Mouse (Mus musculus) spleen, adult 2 months (tissue): ENCODE results near the gene Fam171a1. TPM values are rescaled to one million over a fixed set of nuclear protein-coding genes. Genes with fewer than 3 reads are reported as not detected.
A peak's percentile ranks its signal among the peaks of the same experiment; 100 is the strongest.
"Not testable (repeated sequence)": the region's sequence is repeated elsewhere in the genome, so short reads cannot be mapped to it uniquely, and the experiment has no call there.

Source experiments
- DNase-seq, 2 experiments: peaks; one replicate each; pipeline versions ENCODE4 v3.0.0 to v3.0.0-alpha.2; 2012 to 2021; ENCODE audit warnings: low spot score in 2 of 2, low read depth in 1 of 2
- H3K27ac ChIP-seq: fragments of 200-500 bp; 2 replicates; pipeline ENCODE4 v1.5.1; 2012; ENCODE audit warnings: low read length, inconsistent platforms; ENCODE audit not compliant: insufficient read depth
- H3K27me3 ChIP-seq: fragments of 200-500 bp; 2 replicates; pipeline ENCODE4 v1.6.1; 2012; ENCODE audit warnings: mild to moderate bottlenecking, moderate library complexity, low read length, inconsistent platforms; ENCODE audit not compliant: control insufficient read depth, insufficient read depth
- H3K36me3 ChIP-seq: fragments of 200-500 bp; 2 replicates; pipeline ENCODE4 v1.6.1; 2012; ENCODE audit warnings: mild to moderate bottlenecking, low read length, inconsistent platforms; ENCODE audit not compliant: control insufficient read depth, insufficient read depth
- H3K4me1 ChIP-seq: fragments of 200-500 bp; 2 replicates; pipeline ENCODE4 v1.6.1; 2011; ENCODE audit warnings: inconsistent platforms; ENCODE audit not compliant: control insufficient read depth, insufficient read depth, insufficient read length
- H3K4me3 ChIP-seq: fragments of 200-500 bp; 2 replicates; pipeline ENCODE4 v1.5.1; 2011; ENCODE audit warnings: mild to moderate bottlenecking, inconsistent platforms; ENCODE audit not compliant: insufficient read depth, insufficient read length; ENCODE audit errors: extremely low read depth
- CTCF ChIP-seq: fragments of 200-500 bp; IDR thresholded peaks from 2 replicates; pipeline ENCODE4 v1.5.1; 2011; ENCODE audit warnings: mild to moderate bottlenecking, inconsistent platforms; ENCODE audit not compliant: insufficient read depth, insufficient read length, insufficient replicate concordance; ENCODE audit errors: extremely low read depth
- POLR2A ChIP-seq: fragments of 200-500 bp; IDR thresholded peaks from 2 replicates; pipeline ENCODE4 v1.6.1; 2011; ENCODE audit warnings: low read depth, low read length, inconsistent platforms
- WGBS: fragments of 180-500 bp; shearing (Covaris S2); methylation state at CpG from one replicate; pipeline ENCODE4 v1.1.7; 2018; 5-methylcytosine and 5-hydroxymethylcytosine counted together
- polyA plus RNA-seq: library from polyadenylated mRNA; depleted of rRNA; stranded (reverse); fragments of >200 nt; gene quantifications from 2 replicates; pipeline ENCODE4 v1.2.3, GENCODE M21; 2012; rRNA removed

Fam171a1 gene
- 4.5 and 4.6 TPM in 2 replicates for polyA plus RNA-seq

GRCm38 (mm10) chr2:3113866-3114265, at the start of gene Fam171a1:
Fam171a1 (plus strand) TSS chr2:3114224.
- Histone ChIP-seq H3K36me3 (no peaks in the 10 kb centered on the region), H3K27ac (peak within 1 kb of the TSS; percentile 35; the same call in 1 of the 2 replicates), H3K4me3 (no peak within 1 kb of the TSS), H3K4me1 (peaks cover 6% of the 10 kb centered on the region; the same call in 1 of the 2 replicates), H3K27me3 (peaks cover 7% of the 10 kb centered on the region; the same call in 1 of the 2 replicates)
- no peak for DNase-seq
- no peak for TF ChIP-seq POLR2A
- no peak for TF ChIP-seq CTCF
- WGBS = 84% methylated on average over 4 of the region's 4 CpGs

- Histone ChIP-seq H3K4me1 (no peaks in the 10 kb centered on the region), H3K27ac (no peak overlapping the region), H3K4me3 (no peak overlapping the region), H3K36me3 (no peaks in the 10 kb centered on the region), H3K27me3 (no peaks in the 10 kb centered on the region)
- TF ChIP-seq POLR2A (no peak), CTCF (no peak)
- DNase-seq = no peak
- 54% methylated on average over 1 of the region's 1 CpGs for WGBS
Measured at GRCm38 (mm10) chr2:3069140-3069539, 44.9 kb upstream of the Fam171a1 start.

DNA sequence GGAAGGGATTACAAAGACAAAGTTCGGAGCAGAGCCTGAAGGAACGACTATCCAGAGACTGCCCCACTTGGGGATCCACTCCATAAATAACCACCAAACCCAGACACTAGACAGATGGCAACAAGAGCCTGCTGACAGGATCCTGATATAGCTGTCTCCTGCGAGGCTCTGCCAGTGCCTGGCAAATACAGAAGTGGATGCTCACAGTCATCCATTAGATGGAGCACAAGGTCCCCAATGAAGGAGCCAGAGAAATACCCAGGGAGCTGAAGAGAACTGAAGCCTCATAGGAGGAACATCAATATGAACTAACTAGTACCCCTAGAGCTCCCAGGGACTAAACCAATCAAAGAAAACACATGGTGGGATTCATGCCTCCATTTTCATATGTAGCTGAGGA, 25.7 kb upstream of the Fam171a1 start:
- H3K36me3 ChIP-seq, H3K27ac ChIP-seq, H3K4me1 ChIP-seq, H3K4me3 ChIP-seq, H3K27me3 ChIP-seq, DNase-seq: not testable (repeated sequence)
- 84% methylated on average over 3 of the region's 3 CpGs for WGBS

GRCm38 (mm10) chr2:3089274-3089673, 24.8 kb upstream of the Fam171a1 start:
- DNase-seq = no peak
- H3K27ac ChIP-seq = no peak overlapping the region
- H3K4me1 ChIP-seq = no peaks in the 10 kb centered on the region

GRCm38 (mm10) chr2:3096101-3096500, 17.9 kb upstream of the Fam171a1 start:
- WGBS = 24% methylated on average over 1 of the region's 1 CpGs
- Histone ChIP-seq H3K4me3 (no peak overlapping the region), H3K27ac (no peak overlapping the region), H3K36me3 (no peaks in the 10 kb centered on the region), H3K4me1 (no peaks in the 10 kb centered on the region), H3K27me3 (no peaks in the 10 kb centered on the region)
- no peak for DNase-seq
- no peak for TF ChIP-seq POLR2A
- no peak for TF ChIP-seq CTCF

More at GRCm38 (mm10) chr2:3089274-3089673, 24.8 kb upstream of the Fam171a1 start:
- H3K4me3 ChIP-seq = no peak overlapping the region
- no peaks in the 10 kb centered on the region for H3K27me3 ChIP-seq
- H3K36me3 ChIP-seq = no peaks in the 10 kb centered on the region
- 15% methylated on average over 1 of the region's 1 CpGs for whole genome bisulfite sequencing
- TF ChIP-seq CTCF = no peak
- no peak for TF ChIP-seq POLR2A

GRCm38 (mm10) chr2:3099971-3100370, 14.1 kb upstream of the Fam171a1 start:
- Histone ChIP-seq H3K27me3 (no peaks in the 10 kb centered on the region), H3K27ac (no peak overlapping the region), H3K4me1 (no peaks in the 10 kb centered on the region), H3K4me3 (no peak overlapping the region), H3K36me3 (no peaks in the 10 kb centered on the region)
- 87% methylated on average over 4 of the region's 4 CpGs for whole genome bisulfite sequencing
- no peak for DNase-seq
- TF ChIP-seq CTCF (no peak), POLR2A (no peak)

GRCm38 (mm10) chr2:3101292-3101957, 12.6 kb upstream of the Fam171a1 start:
- Histone ChIP-seq H3K4me1 (no peaks in the 10 kb centered on the region), H3K27ac (no peak overlapping the region), H3K4me3 (no peak overlapping the region), H3K36me3 (no peaks in the 10 kb centered on the region), H3K27me3 (no peaks in the 10 kb centered on the region)
- WGBS = 89% methylated on average over 2 of the region's 2 CpGs
- DNase-seq = no peak
- TF ChIP-seq CTCF = no peak
- TF ChIP-seq POLR2A = no peak

DNA sequence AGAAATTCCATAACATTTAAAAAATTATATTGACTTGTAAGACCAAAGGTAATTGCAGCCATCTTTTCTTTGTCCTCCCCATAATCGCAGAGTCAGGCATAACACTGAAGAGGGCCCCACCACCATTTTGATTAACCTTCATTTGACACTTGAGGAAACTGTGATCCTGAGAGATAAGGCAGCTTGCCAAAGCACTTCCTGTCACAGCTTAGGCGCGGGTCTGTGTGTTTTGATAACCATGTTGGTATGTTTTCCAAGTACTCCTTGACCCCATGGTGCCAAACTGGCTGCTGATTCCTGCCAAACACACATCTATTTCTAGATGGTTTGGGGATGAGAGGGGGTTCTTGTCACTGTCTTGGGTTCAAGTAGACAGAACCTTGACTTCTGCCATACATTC, 11.7 kb upstream of the Fam171a1 start:
- no peaks in the 10 kb centered on the region for H3K27me3 ChIP-seq
- no peak overlapping the region for H3K4me3 ChIP-seq
- H3K27ac ChIP-seq = no peak overlapping the region
- WGBS = 15% methylated on average over 3 of the region's 3 CpGs
- H3K4me1 ChIP-seq = no peaks in the 10 kb centered on the region
- TF ChIP-seq CTCF (no peak), POLR2A (no peak)
- DNase-seq = no peak
- H3K36me3 ChIP-seq = no peaks in the 10 kb centered on the region
